Mouse (Mus musculus) heart, postnatal 0 days (tissue): Measurements from ENCODE around the gene Pkp1. TPM values are rescaled to one million over a fixed set of nuclear protein-coding genes. Genes with fewer than 3 reads are reported as not detected.
A peak's percentile ranks its signal among the peaks of the same experiment; 100 is the strongest.

Experiments used
- ATAC-seq: fragments of 200-750 bp; cut with Nextera tagmentation; 2 replicates; pipeline ENCODE4 v1.8.0; 2017; ENCODE audit warnings: low read depth, moderate number of reproducible peaks, moderate library complexity; ENCODE audit not compliant: insufficient read depth
- DNase-seq: peaks from one replicate; pipeline ENCODE4 v3.0.0-alpha.2; 2016; ENCODE audit warnings: low spot score
- H3K27ac ChIP-seq: fragments of 300-500 bp; sonication (generic); 2 replicates; pipeline ENCODE4 v1.5.1; 2014; ENCODE audit warnings: low read depth, mild to moderate bottlenecking
- H3K27me3 ChIP-seq: fragments of 300-500 bp; sonication (generic); 2 replicates; pipeline ENCODE4 v1.6.1; 2014; ENCODE audit warnings: low read length, mixed read lengths; ENCODE audit not compliant: control insufficient read depth, insufficient read depth
- H3K36me3 ChIP-seq: fragments of 300-500 bp; sonication (generic); replicated peaks from 2 replicates; pipeline ENCODE4 v1.6.1; 2014; ENCODE audit warnings: low read length, mixed read lengths; ENCODE audit not compliant: control insufficient read depth, insufficient read depth
- H3K4me1 ChIP-seq: fragments of 300-500 bp; sonication (generic); 2 replicates; pipeline ENCODE4 v1.6.1; 2014; ENCODE audit warnings: antibody characterized with exemption; ENCODE audit not compliant: control insufficient read depth, insufficient read depth
- H3K4me2 ChIP-seq: fragments of 300-500 bp; sonication (generic); 2 replicates; pipeline ENCODE4 v1.6.1; 2014; ENCODE audit warnings: low read depth, mild to moderate bottlenecking, low read length, moderate library complexity
- H3K4me3 ChIP-seq: fragments of 300-500 bp; sonication (generic); 2 replicates; pipeline ENCODE4 v1.5.1; 2014; ENCODE audit warnings: low read depth, low read length
- H3K9ac ChIP-seq: fragments of 300-500 bp; sonication (generic); replicated peaks from 2 replicates; pipeline ENCODE4 v1.6.1; 2014; ENCODE audit warnings: low read depth, low read length, mixed read lengths
- H3K9me3 ChIP-seq: fragments of 300-500 bp; sonication (generic); replicated peaks from 2 replicates; pipeline ENCODE4 v1.6.1; 2016; ENCODE audit warnings: low read length; ENCODE audit not compliant: control insufficient read depth
- CTCF ChIP-seq: IDR thresholded peaks from 2 replicates; pipeline ENCODE4 v1.5.1; 2016; ENCODE audit warnings: antibody characterized with exemption, control low read depth, low read depth
- EP300 ChIP-seq: IDR thresholded peaks from 2 replicates; pipeline ENCODE4 v1.6.1; 2016; ENCODE audit warnings: antibody characterized with exemption, low read depth
- WGBS: fragments of 180-500 bp; shearing (Covaris S2); extraction: QIAGEN DNeasy Blood & Tissue Kit; methylation state at CpG from one replicate; pipeline ENCODE4 v1.1.7; 2014; 5-methylcytosine and 5-hydroxymethylcytosine counted together
- polyA plus RNA-seq: library from polyadenylated mRNA; unstranded; fragments of >200 nt; fragmentation: Nextera tagmentation; extraction: Ambion mirVana; gene quantifications from 2 replicates; pipeline ENCODE4 v1.2.1, GENCODE M21; 2015
- total RNA-seq: library from RNA; depleted of rRNA; stranded (reverse); fragments of >200 nt; gene quantifications from 2 replicates; pipeline ENCODE4 v1.2.3, GENCODE M21; 2014; ENCODE audit warnings: low replicate concordance

Gene Pkp1
- total and polyA plus RNA-seq, 2 experiments from 2014 or later: 0.05 TPM; not detected in 1

GRCm38 (mm10) chr1:135857137-135857775 is 61.8 kb downstream of the Pkp1 start:
- H3K4me3 ChIP-seq: no peak overlapping the region
- 55% methylated on average over 11 of the region's 11 CpGs for WGBS
- no peak overlapping the region for H3K9ac ChIP-seq
- TF ChIP-seq CTCF: no peak
- 0 out of 2 replicates have a peak, but pooled peaks have one; percentile 3 for TF ChIP-seq EP300
- 0 out of 2 replicates have a peak overlapping the region, but pooled peaks have one; percentile 17 for H3K27ac ChIP-seq
- no peak overlapping the region for H3K4me2 ChIP-seq
- H3K4me1 ChIP-seq: peaks cover 13% of the 10 kb centered on the region
- peaks cover 11% of the 10 kb centered on the region for H3K36me3 ChIP-seq
- DNase-seq: peak; percentile 13
- H3K27me3 ChIP-seq: no peaks in the 10 kb centered on the region
- H3K9me3 ChIP-seq: no peaks in the 10 kb centered on the region
- ATAC-seq: 0 out of 2 replicates have a peak, but pooled peaks have one; percentile 1

- H3K27ac ChIP-seq: peak overlapping the region; percentile 54; the same call in 1 of the 2 replicates
- ATAC-seq: peak; percentile 22
- 45% methylated on average over 4 of the region's 4 CpGs for WGBS
- H3K27me3 ChIP-seq: no peaks in the 10 kb centered on the region
- H3K4me2 ChIP-seq: no peak overlapping the region
- H3K4me3 ChIP-seq: no peak overlapping the region
- peaks cover 22% of the 10 kb centered on the region for H3K36me3 ChIP-seq
- no peak for TF ChIP-seq CTCF
- peak; percentile 52 for TF ChIP-seq EP300
- H3K4me1 ChIP-seq: peaks cover 4% of the 10 kb centered on the region; the same call in 1 of the 2 replicates
- peak; percentile 28 for DNase-seq
- no peak overlapping the region for H3K9ac ChIP-seq
- H3K9me3 ChIP-seq: no peaks in the 10 kb centered on the region
These were observed 62.9 kb downstream of the Pkp1 start for GRCm38 (mm10) chr1:135856070-135856469.

GRCm38 (mm10) chr1:135855344-135855687 is 63.7 kb downstream of the Pkp1 start:
- H3K4me1 ChIP-seq: no peaks in the 10 kb centered on the region
- no peak overlapping the region for H3K4me2 ChIP-seq
- 69% methylated on average over 1 of the region's 1 CpGs for WGBS
- no peaks in the 10 kb centered on the region for H3K9me3 ChIP-seq
- no peaks in the 10 kb centered on the region for H3K27me3 ChIP-seq
- TF ChIP-seq EP300 (peak; percentile 62; the same call in 1 of the 2 replicates), CTCF (no peak)
- peak overlapping the region; percentile 54 for H3K27ac ChIP-seq
- H3K36me3 ChIP-seq: peaks cover 30% of the 10 kb centered on the region
- ATAC-seq (no peak; the same call in 1 of the 2 replicates), DNase-seq (peak; percentile 16)
- H3K9ac ChIP-seq: no peak overlapping the region
- no peak overlapping the region for H3K4me3 ChIP-seq

- ATAC-seq: peak; percentile 0; the same call in 1 of the 2 replicates
- no peak for TF ChIP-seq CTCF
- peak; percentile 82; the same call in 1 of the 2 replicates for TF ChIP-seq EP300
- 51% methylated on average over 6 of the region's 6 CpGs for WGBS
- Histone ChIP-seq H3K4me1 (no peaks in the 10 kb centered on the region), H3K4me2 (no peak overlapping the region), H3K27ac (peak overlapping the region; percentile 54), H3K9me3 (no peaks in the 10 kb centered on the region), H3K9ac (no peak overlapping the region), H3K27me3 (no peaks in the 10 kb centered on the region), H3K4me3 (no peak overlapping the region), H3K36me3 (peaks cover 36% of the 10 kb centered on the region)
- DNase-seq: peak; percentile 5
These were observed 64.2 kb downstream of the Pkp1 start for GRCm38 (mm10) chr1:135854591-135855343.

GRCm38 (mm10) chr1:135853200-135853599 is 65.8 kb downstream of the Pkp1 start:
- DNase-seq (peak; percentile 4), ATAC-seq (no peak)
- TF ChIP-seq EP300 (peak; percentile 5; the same call in 1 of the 2 replicates), CTCF (no peak)
- Histone ChIP-seq H3K27me3 (no peaks in the 10 kb centered on the region), H3K4me2 (no peak overlapping the region), H3K4me1 (peaks cover 1% of the 10 kb centered on the region; the same call in 1 of the 2 replicates), H3K9me3 (no peaks in the 10 kb centered on the region), H3K4me3 (no peak overlapping the region), H3K27ac (peak overlapping the region; percentile 46), H3K9ac (no peak overlapping the region), H3K36me3 (peaks cover 51% of the 10 kb centered on the region)
- 84% methylated on average over 4 of the region's 4 CpGs for WGBS
